Mouse (Mus musculus) granulocyte monocyte progenitor cell, adult 5-6 weeks (primary cell): ENCODE measurements at regions not wholly inside any gene's neighbourhood (a gene's known extent, or its start where the extent isn't known, plus 50 kb on each side); places are given as distances from the start of the nearest gene placed in this dataset.
"Not testable (repeated sequence)": the region's sequence is repeated elsewhere in the genome, so short reads cannot be mapped to it uniquely, and the experiment has no call there.

Source experiments
- ATAC-seq: replicated peaks from 2 replicates; pipeline ENCODE4 v1.8.0; 2016; ENCODE audit warnings: mild to moderate bottlenecking, moderate TSS enrichment, inconsistent platforms; ENCODE audit not compliant: poor library complexity, severe bottlenecking

DNA sequence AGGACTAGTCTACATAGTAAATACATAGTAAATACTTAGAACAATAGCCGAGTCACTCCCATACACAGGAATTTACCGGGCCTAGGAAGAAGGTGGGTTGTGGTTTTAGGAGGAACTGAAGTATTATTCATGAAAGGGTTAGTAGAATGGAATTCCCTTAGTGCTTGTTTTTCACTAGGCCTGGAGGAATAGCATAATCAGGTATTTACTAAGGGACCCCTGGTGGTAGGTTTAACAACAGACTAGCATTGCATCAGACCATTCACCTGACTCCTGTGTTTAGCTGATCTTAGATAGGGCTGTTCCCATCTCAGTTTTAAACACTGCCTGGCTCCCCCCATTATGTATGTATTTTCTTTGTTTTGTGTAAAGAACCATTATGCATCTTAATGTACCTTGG lies 339.0 kb downstream of the Dync2h1 start:
- ATAC-seq, result not testable (repeated sequence)

GRCm38 (mm10) chr9:6834936-6835335 lies 349.3 kb downstream of the Dync2h1 start:
- ATAC-seq, result not testable (repeated sequence)

DNA sequence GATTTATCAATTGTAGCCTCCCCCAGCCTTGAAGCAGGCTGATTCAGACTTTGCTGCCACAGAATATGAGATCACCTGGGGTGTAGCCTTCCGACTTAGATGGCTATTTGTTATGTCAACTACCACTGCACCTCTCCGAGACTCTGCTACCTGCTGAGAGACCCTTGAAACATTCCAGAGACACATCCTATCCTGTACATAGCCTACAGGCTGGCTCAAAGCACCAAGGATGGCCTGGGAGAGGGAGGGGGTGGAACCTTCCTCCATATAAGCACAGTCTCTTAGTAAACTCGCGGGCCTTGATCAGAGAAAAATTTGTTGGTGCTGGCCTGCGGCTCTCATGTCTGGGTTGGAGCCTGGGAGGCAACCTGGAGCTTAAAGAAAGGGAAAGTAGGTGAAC lies 349.8 kb downstream of the Dync2h1 start:
- no peak for ATAC-seq

GRCm38 (mm10) chr9:6832862-6833261 lies 351.4 kb downstream of the Dync2h1 start:
- ATAC-seq, result no peak

DNA sequence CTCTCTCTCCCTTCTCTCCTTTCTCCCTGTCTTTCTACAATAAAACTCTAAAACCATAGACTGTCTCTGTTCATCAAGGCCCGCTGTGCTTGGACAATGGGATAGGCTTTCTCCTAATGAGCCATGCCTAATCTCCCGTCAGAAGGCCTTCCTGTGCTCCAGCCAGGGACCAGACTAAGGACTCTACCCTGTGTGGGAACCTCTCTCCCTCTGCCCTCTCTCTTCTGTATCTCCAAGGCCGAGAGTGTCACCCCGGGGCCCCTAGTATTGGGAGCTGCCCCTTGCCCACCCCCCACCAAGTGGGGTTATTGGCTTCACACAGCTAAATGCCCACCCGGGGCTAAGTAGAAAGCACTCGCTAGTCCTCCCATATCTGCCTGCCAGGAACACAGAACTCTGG lies 352.6 kb downstream of the Dync2h1 start:
- ATAC-seq, result not testable (repeated sequence)

- ATAC-seq, result no peak
Measured at GRCm38 (mm10) chr9:6826581-6826980, 357.7 kb downstream of the Dync2h1 start.

DNA sequence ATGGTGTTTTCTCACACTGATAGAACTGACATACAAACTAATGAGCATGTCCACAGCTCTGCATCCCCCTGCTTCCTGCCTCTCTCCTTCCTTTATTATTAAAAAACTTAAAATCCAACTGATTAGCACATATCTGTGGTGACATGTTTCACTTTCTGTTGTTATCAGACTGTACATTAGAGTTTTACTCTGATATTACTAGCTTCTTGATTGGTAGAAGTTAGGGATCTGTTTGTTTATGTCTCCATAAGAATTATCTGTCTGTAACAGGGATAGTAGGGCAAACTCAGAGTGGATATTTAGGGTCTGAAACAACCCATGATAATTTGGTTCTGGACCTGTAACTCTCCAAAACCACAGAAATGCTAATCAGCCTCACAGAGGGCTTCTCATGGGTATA lies 358.6 kb downstream of the Dync2h1 start:
- no peak for ATAC-seq

GRCm38 (mm10) chr9:6823946-6824345 lies 360.3 kb downstream of the Dync2h1 start:
- ATAC-seq, result not testable (repeated sequence)

GRCm38 (mm10) chr9:6823536-6823935 lies 360.7 kb downstream of the Dync2h1 start:
- no peak for ATAC-seq

DNA sequence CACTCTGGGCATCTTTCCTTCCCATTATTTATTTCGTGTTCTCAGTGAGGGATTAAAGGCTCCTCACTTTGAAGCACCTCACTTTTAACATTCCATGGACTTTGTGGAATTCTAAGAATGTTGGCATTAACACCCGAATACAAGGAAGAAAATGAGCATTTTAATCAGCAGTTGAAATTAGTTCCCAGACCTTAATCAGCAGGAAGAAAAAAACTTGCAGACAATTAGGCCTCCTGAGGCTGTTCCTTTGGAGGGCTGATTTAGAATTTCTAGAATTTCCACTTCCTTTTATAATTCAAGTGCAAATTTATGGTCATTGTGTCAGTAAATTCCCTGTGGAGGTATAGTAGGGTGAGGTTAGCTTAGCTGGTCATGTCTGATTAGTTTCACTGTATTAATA lies 407.6 kb downstream of the Dync2h1 start:
- ATAC-seq, result no peak

DNA sequence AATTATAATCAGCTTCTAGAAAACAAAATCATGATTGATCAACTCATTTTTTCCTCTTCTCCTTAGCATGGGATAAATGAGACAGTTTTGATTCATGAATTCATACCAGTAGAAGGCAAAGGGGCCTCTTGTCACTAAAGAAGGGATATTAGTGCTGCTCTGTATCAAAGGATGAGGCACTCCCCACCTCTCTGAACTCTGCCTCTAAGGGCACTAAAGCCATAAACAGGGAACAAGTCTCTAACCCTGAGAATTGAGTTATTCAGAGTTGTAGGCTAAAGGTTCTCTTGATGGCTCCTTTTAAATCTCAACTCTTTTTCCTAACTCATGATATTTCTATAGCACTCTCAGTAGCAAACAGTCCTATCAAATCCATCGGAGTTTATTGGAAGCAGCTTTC lies 442.8 kb downstream of the Dync2h1 start:
- no peak for ATAC-seq

DNA sequence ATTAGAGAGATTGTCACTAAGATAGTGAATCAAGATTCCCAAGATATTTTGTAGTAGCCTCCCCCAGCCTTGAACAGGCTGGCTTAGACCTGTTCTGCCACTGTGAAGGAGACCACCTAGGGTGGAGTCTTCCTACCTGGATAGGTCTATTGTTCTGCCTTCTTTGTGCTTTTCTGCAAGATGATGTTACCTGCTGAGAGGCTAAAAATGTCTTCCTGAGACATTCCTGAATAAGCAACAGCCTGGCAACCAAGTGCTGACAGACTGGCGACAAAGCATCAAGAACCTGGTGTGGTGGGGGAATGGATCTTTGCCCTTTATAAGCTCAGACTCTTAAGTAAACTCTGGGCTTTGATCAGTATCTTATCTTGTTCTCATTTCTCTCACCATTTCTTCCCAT lies 447.8 kb downstream of the Dync2h1 start:
- no peak for ATAC-seq

DNA sequence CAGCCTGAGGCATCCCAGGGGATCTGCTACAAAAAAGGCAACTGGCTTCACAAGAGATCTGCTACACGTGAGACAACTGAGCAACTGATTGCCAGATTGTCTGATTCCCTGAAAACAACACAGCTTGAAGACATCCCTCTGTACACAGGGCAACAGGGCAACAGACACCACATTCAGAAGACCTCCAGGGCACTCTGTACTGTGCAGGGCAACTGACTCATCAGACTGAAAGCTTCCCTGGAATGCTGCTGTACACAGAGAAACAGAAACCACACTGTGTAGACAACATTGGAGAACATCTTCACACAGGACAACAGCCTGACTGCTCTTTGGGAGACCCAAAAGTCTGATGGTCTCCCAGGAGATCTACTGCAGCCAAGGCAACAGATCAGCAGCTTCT lies 456.8 kb upstream of the Ddi1 start:
- ATAC-seq, result no peak

- ATAC-seq, result no peak
Measured at GRCm38 (mm10) chr9:6677225-6677718, 407.6 kb upstream of the Ddi1 start.

GRCm38 (mm10) chr9:6668001-6668969 lies 398.6 kb upstream of the Ddi1 start:
- ATAC-seq, result peak; percentile 75

DNA sequence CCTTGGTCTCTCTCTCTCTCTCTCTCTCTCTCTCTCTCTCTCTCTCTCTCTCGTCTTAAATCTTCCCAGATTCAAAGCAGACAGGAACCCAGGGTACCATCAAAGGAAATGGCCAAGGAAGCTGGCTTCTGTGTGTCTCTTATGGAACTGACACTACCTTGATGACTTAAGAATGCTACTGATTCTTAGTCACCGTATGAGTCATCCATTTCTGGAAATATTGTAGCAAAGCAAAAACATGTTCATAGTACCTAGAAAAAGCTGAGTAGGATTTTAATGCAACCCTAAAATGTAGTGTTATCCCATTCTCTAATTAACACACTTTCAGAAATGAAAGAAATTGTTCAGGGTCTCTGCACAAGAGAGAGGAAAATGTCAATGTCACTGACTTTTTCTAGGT lies 396.0 kb upstream of the Ddi1 start:
- no peak for ATAC-seq

DNA sequence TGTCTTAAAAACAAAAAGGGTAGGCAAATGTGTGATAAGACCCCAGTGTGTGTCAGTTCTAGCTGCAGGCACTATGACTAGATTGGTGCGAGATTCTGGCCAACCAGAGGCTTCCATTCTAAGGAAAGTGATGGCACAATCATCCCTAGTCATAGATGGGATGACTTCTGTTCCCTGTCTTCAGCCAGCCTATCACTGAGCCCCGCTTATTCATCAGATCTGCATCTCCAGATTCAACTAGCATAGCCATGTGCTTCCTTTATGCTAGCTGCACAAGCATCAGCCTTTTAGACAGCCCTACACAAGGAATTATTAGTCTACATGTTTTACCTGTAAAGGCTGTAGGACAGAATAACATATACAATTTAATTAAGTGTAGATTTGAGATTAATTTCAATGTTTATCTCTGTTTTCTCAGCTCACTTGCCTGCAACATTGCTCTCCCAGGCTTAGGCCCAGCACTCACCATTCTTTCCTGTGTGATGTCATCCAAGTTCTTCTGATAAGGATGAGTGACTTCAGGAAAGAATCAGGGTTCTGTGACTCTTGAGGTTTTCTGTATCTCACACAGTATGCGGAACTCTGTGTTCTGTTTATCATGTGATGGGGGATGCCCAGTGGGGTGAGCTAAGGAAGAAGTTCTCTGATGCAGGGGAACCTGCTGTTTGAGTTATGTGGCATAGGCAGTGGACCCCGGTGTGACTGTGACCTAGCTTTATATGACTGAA lies 382.8 kb upstream of the Ddi1 start:
- no peak for ATAC-seq

- ATAC-seq, result no peak
Measured at GRCm38 (mm10) chr9:6651572-6652236, 382.1 kb upstream of the Ddi1 start.

DNA sequence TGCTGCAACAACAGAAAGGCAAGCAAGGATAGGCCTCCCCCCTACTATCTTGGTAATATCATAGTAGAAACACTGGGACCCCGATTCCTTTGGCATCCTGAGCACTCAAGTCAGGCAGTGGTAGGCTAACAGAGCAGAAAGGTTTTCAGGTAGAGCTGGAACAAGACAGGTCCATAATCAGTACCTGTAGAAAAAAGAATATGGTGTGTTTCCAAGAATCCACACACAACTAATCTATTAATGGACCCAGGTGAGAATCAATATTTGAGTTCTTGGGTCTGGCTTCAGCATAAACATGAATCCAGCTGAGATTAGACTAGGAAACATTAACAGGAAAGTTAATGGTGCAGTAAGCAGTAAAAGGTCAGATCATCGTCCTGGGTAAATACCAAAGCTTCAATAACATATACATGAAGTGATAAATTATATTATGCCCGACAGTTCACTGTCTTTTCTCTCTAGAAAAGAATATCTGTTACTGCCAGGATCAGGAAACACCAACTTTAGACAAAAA lies 376.2 kb upstream of the Ddi1 start:
- no peak for ATAC-seq

DNA sequence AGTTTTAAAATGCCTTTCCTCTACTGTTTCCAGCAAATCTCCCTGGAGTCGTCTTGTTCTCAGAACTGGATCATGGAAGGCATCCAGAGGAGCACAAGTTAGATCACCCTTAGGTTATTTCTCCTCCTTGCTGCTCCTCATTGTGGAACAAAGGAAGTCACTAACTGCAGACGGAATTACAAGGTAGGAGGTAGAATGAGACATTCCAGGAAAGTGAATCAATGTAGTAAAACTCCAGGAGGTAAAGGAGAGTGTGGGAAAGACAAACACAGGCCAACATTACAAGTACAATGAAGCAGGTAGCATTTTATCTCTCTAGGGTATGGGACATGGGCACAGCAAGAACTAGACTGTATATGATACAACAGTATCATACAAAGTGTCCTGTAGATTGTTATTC lies 375.7 kb upstream of the Ddi1 start:
- ATAC-seq, result no peak

- ATAC-seq, result no peak
Measured at GRCm38 (mm10) chr9:6617155-6617554, 347.5 kb upstream of the Ddi1 start.
